Mouse (Mus musculus): ENCODE measurements around the gene Tjp2. TPM values are rescaled to one million over a fixed set of nuclear protein-coding genes. Genes with fewer than 3 reads are reported as not detected.
"Not testable (repeated sequence)": the region's sequence is repeated elsewhere in the genome, so short reads cannot be mapped to it uniquely, and the experiment has no call there.

The Tjp2 gene
- polyA plus RNA-seq, 1 experiment from 2014 or later, result 18.1 TPM

DNA sequence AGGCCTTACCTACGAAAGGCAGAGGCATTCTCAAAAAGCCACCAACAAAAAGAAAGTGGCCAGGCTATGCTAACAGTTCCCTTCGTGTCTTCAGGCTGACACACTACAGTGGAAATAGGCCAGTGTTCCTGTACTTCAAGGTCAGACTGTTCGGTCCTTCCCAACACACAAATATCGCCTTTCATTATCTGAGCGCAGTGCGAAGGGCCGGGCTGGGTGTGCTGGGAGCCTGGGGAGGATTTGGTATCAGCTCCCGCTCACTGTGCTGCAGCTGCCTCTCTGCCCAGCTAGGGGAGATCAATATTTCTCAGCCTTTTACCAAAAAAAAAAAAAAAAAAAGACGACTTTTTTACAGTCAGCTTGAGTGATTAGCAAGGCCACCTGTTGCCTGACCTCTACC lies 106.1 kb downstream of the Tjp2 start:
- H3K9ac ChIP-seq (ENCODE audit: low read depth, low read length), result no peak overlapping the region
- H3K27me3 ChIP-seq (ENCODE audit: control insufficient read depth, insufficient read depth, low read length), result no peaks in the 10 kb centered on the region
- DNase-seq (ENCODE audit: low spot score) (no peak), ATAC-seq (ENCODE audit: low FRiP score) (no peak)
- WGBS, result 76% methylated on average over 9 of the region's 9 CpGs
- H3K4me1 ChIP-seq (replicated peaks; ENCODE audit: control insufficient read depth, insufficient read depth, low read length), result no peaks in the 10 kb centered on the region
- no peak overlapping the region for H3K4me3 ChIP-seq (ENCODE audit: low read depth, low read length)
- no peaks in the 10 kb centered on the region for H3K9me3 ChIP-seq (ENCODE audit: control insufficient read depth, low read length)
- no peak overlapping the region for H3K27ac ChIP-seq (ENCODE audit: low read depth, low read length)
- H3K36me3 ChIP-seq (ENCODE audit: control insufficient read depth, insufficient read depth, low read length), result 0 out of 2 replicates have a peak, but pooled peaks cover 2% of the 10 kb centered on the region
- H3K4me2 ChIP-seq (replicated peaks; ENCODE audit: low read depth, low read length), result no peak overlapping the region

DNA sequence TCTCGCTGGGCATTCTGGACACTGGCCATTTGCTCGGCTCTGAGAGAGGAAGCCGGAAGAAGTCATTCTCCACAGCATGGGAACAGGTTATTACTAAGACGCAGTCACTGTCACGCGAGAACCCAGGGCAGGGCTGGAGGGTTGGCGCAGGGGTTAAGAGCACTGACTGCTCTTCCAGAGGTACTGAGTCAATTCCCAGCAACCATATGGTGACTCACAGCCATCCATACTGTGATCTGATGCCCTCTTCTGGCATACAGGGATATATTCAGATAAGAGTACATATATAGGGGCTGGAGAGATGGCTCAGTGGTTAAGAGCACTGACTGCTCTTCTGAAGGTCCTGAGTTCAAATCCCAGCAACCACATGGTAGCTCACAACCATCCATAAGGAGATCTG lies 113.2 kb downstream of the Tjp2 start:
- H3K27me3 ChIP-seq (ENCODE audit: control insufficient read depth, insufficient read depth, low read length), result no peaks in the 10 kb centered on the region
- no peaks in the 10 kb centered on the region for H3K4me1 ChIP-seq (replicated peaks; ENCODE audit: control insufficient read depth, insufficient read depth, low read length)
- no peak overlapping the region for H3K27ac ChIP-seq (ENCODE audit: low read depth, low read length)
- peaks cover 4% of the 10 kb centered on the region; the same call in 1 of the 2 replicates for H3K36me3 ChIP-seq (ENCODE audit: control insufficient read depth, insufficient read depth, low read length)
- no peak for DNase-seq (ENCODE audit: low spot score)
- no peak overlapping the region for H3K4me2 ChIP-seq (replicated peaks; ENCODE audit: low read depth, low read length)
- H3K4me3 ChIP-seq (ENCODE audit: low read depth, low read length), result no peak overlapping the region
- WGBS, result 97% methylated on average over 7 of the region's 7 CpGs
- no peaks in the 10 kb centered on the region for H3K9me3 ChIP-seq (ENCODE audit: control insufficient read depth, low read length)
- ATAC-seq (ENCODE audit: low FRiP score), result no peak
- no peak overlapping the region for H3K9ac ChIP-seq (ENCODE audit: low read depth, low read length)

DNA sequence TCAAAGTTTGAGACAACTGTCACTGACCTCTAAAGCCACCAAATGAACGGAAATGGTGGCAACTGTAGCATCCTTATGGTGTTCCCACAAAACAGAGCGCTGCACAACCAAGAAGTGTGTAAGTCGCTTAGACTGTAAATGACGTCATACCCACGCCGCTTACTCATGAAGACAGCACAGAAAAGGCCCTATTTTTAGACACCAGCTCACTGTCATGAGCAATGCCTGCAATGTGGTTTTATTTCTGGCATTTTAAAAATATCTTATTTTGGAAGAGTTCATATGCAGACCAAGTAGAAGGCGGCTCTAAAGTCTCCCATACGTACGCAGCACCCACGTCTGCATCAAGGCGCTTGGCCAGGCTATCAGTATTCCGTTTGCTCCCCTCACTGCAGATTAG lies 117.1 kb downstream of the Tjp2 start:
- Histone ChIP-seq H3K27me3 (ENCODE audit: control insufficient read depth, insufficient read depth, low read length) (no peaks in the 10 kb centered on the region), H3K4me2 (replicated peaks; ENCODE audit: low read depth, low read length) (no peak overlapping the region), H3K27ac (ENCODE audit: low read depth, low read length) (no peak overlapping the region), H3K9me3 (ENCODE audit: control insufficient read depth, low read length) (no peaks in the 10 kb centered on the region), H3K36me3 (ENCODE audit: control insufficient read depth, insufficient read depth, low read length) (peaks cover 2% of the 10 kb centered on the region; the same call in 1 of the 2 replicates), H3K9ac (ENCODE audit: low read depth, low read length) (no peak overlapping the region), H3K4me1 (replicated peaks; ENCODE audit: control insufficient read depth, insufficient read depth, low read length) (no peaks in the 10 kb centered on the region), H3K4me3 (ENCODE audit: low read depth, low read length) (no peak overlapping the region)
- DNase-seq (ENCODE audit: low spot score), result no peak
- 96% methylated on average over 12 of the region's 12 CpGs for WGBS
- no peak for ATAC-seq (ENCODE audit: low FRiP score)

DNA sequence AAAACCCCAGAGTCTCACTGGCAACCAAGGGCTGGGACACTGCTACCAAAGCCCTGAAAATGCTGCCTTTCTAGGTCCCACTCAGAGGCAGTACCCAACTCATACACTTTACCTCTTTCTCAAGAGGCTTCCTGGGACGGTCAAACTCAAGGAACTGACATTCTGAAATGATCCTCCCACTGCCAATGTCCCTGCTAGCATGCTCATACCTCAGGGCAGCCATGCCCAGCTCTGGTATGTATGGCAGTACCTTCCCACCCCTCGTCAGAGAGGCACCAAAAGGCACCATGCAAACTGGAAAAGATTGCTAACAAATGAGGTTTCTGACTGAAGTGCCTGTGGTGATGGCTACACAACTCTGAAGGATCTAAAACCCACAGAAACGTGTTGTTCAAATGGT lies 121.0 kb downstream of the Tjp2 start:
- no peak overlapping the region for H3K4me3 ChIP-seq (ENCODE audit: low read depth, low read length)
- H3K27me3 ChIP-seq (ENCODE audit: control insufficient read depth, insufficient read depth, low read length), result no peaks in the 10 kb centered on the region
- 87% methylated on average over 3 of the region's 3 CpGs for WGBS
- no peak overlapping the region for H3K27ac ChIP-seq (ENCODE audit: low read depth, low read length)
- no peak overlapping the region for H3K9ac ChIP-seq (ENCODE audit: low read depth, low read length)
- H3K4me1 ChIP-seq (replicated peaks; ENCODE audit: control insufficient read depth, insufficient read depth, low read length), result no peaks in the 10 kb centered on the region
- DNase-seq (ENCODE audit: low spot score) (no peak), ATAC-seq (ENCODE audit: low FRiP score) (no peak)
- H3K4me2 ChIP-seq (replicated peaks; ENCODE audit: low read depth, low read length), result no peak overlapping the region
- peaks cover 3% of the 10 kb centered on the region; the same call in 1 of the 2 replicates for H3K36me3 ChIP-seq (ENCODE audit: control insufficient read depth, insufficient read depth, low read length)
- no peaks in the 10 kb centered on the region for H3K9me3 ChIP-seq (ENCODE audit: control insufficient read depth, low read length)

DNA sequence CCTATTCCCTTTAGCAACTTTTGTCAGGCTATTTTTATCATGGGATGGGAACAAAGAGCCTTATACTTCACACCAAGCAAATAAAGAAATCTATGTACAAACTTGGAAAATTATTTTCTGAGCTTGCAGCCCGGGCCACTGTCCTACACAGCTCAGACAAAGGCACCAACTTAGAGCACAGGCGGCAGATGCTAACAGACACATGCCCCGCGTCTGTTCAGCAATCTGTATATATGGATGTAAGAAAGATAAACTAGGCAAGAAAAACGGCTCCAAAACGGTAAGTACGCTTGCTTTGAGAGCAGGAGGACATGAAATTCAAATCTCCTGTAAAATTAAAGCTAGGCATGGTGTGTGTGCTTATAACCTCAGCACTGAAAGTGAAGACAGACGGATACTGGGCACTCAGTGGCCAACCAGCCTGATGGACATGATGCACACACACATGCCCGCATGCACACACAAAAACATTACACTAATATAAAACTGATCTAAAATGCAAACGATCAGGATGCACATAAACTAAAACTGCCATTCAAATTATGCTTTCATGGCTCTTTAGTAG lies 122.2 kb downstream of the Tjp2 start:
- ATAC-seq (ENCODE audit: low FRiP score) (no peak), DNase-seq (ENCODE audit: low spot score) (no peak)
- no peak overlapping the region for H3K4me3 ChIP-seq (ENCODE audit: low read depth, low read length)
- no peak overlapping the region for H3K27ac ChIP-seq (ENCODE audit: low read depth, low read length)
- no peak overlapping the region for H3K4me2 ChIP-seq (replicated peaks; ENCODE audit: low read depth, low read length)
- H3K4me1 ChIP-seq (replicated peaks; ENCODE audit: control insufficient read depth, insufficient read depth, low read length), result no peaks in the 10 kb centered on the region
- no peaks in the 10 kb centered on the region for H3K27me3 ChIP-seq (ENCODE audit: control insufficient read depth, insufficient read depth, low read length)
- no peaks in the 10 kb centered on the region for H3K9me3 ChIP-seq (ENCODE audit: control insufficient read depth, low read length)
- H3K36me3 ChIP-seq (ENCODE audit: control insufficient read depth, insufficient read depth, low read length), result peaks cover 3% of the 10 kb centered on the region; the same call in 1 of the 2 replicates
- WGBS, result 92% methylated on average over 10 of the region's 10 CpGs
- H3K9ac ChIP-seq (ENCODE audit: low read depth, low read length), result no peak overlapping the region

DNA sequence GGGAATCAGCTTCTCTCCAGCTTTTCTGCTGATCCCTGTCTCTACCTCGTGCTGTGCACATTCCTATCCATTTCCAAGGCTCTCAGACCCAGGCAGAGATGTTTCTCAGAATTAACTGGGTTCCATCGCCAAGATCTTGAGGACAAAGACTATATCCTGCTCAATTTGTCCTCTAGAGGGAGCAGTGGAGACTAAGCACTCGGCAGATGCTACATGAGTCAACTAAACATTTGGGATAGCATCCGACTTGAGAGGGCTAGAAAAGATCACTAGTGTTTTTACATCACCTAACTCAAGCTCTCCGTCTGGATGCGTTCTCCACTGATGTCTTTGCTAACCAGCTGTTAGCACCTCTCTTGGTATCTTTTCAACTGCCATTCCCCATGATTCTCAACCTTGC lies 123.6 kb downstream of the Tjp2 start:
- no peaks in the 10 kb centered on the region for H3K9me3 ChIP-seq (ENCODE audit: control insufficient read depth, low read length)
- no peaks in the 10 kb centered on the region for H3K27me3 ChIP-seq (ENCODE audit: control insufficient read depth, insufficient read depth, low read length)
- ATAC-seq (ENCODE audit: low FRiP score) (no peak), DNase-seq (ENCODE audit: low spot score) (peak; percentile 33)
- WGBS, result 75% methylated on average over 6 of the region's 6 CpGs
- H3K4me3 ChIP-seq (ENCODE audit: low read depth, low read length), result no peak overlapping the region
- H3K27ac ChIP-seq (ENCODE audit: low read depth, low read length), result no peak overlapping the region
- H3K4me1 ChIP-seq (replicated peaks; ENCODE audit: control insufficient read depth, insufficient read depth, low read length), result no peaks in the 10 kb centered on the region
- peaks cover 7% of the 10 kb centered on the region; the same call in 1 of the 2 replicates for H3K36me3 ChIP-seq (ENCODE audit: control insufficient read depth, insufficient read depth, low read length)
- no peak overlapping the region for H3K9ac ChIP-seq (ENCODE audit: low read depth, low read length)
- no peak overlapping the region for H3K4me2 ChIP-seq (replicated peaks; ENCODE audit: low read depth, low read length)

DNA sequence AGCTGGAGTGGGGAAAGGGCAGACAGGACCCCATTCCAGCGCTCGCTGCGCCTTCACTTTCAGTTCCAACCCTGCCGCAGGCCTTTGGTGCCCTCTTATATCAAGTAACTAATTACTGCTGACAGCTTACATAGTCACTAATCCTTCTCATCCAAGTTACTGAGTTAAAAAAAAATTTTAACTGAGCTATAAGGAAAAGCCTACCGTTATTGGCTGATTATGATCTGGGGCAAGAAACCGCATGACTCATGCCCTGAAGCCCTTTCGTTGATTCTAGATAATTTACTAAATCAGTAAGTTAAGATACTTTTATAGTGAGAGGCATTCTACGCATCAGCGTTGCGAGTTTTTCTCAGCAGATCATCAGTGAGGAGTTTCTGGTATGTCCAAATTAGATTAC lies 126.1 kb downstream of the Tjp2 start:
- peaks cover 7% of the 10 kb centered on the region; the same call in 1 of the 2 replicates for H3K36me3 ChIP-seq (ENCODE audit: control insufficient read depth, insufficient read depth, low read length)
- no peak overlapping the region for H3K9ac ChIP-seq (ENCODE audit: low read depth, low read length)
- 89% methylated on average over 10 of the region's 10 CpGs for WGBS
- H3K4me1 ChIP-seq (replicated peaks; ENCODE audit: control insufficient read depth, insufficient read depth, low read length), result no peaks in the 10 kb centered on the region
- H3K27me3 ChIP-seq (ENCODE audit: control insufficient read depth, insufficient read depth, low read length), result no peaks in the 10 kb centered on the region
- DNase-seq (ENCODE audit: low spot score), result no peak
- no peak overlapping the region for H3K27ac ChIP-seq (ENCODE audit: low read depth, low read length)
- H3K9me3 ChIP-seq (ENCODE audit: control insufficient read depth, low read length), result no peaks in the 10 kb centered on the region
- H3K4me3 ChIP-seq (ENCODE audit: low read depth, low read length), result no peak overlapping the region
- no peak overlapping the region for H3K4me2 ChIP-seq (replicated peaks; ENCODE audit: low read depth, low read length)
- ATAC-seq (ENCODE audit: low FRiP score), result no peak

DNA sequence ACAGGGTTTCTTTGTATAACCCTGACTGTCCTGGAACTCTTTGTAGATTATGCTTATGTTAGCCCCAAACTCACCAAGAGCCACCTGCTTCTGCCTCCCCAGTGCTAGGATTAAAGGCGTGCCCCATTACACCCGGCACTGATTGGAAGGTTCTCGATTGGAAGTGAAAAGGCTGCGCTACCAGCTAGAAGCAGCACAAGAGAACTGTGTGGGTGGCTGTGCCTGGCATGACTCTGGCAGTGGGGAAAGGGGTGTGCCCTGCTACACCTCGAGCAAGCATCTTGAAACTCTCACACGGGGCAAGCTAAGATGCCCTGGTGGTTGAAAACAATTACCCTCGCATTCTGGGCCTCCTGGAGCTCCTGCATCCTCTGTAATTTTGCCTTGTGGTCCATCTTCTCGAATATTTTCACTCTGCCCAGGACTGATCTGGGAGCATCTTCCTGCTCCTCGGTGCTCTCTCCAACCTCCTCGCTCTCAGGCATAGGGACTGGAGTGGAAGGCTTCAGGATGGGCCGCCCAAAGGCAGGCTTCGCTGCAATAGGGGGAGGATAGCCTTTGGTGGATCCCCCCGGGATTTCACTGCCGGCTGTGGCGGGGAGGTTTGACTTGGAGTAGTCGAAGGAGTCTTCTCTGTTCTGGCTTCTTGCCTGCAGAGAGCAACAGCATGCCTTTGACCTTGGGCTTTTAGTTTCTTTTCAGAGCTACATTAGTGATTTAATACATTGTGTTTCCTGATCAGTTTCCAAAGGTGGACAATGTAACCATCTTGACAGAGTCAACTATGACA lies 127.0 kb downstream of the Tjp2 start:
- no peak overlapping the region for H3K27ac ChIP-seq (ENCODE audit: low read depth, low read length)
- peaks cover 7% of the 10 kb centered on the region; the same call in 1 of the 2 replicates for H3K36me3 ChIP-seq (ENCODE audit: control insufficient read depth, insufficient read depth, low read length)
- 86% methylated on average over 16 of the region's 16 CpGs for WGBS
- H3K9ac ChIP-seq (ENCODE audit: low read depth, low read length), result no peak overlapping the region
- no peaks in the 10 kb centered on the region for H3K27me3 ChIP-seq (ENCODE audit: control insufficient read depth, insufficient read depth, low read length)
- ATAC-seq (ENCODE audit: low FRiP score) (no peak), DNase-seq (ENCODE audit: low spot score) (no peak)
- no peak overlapping the region for H3K4me2 ChIP-seq (replicated peaks; ENCODE audit: low read depth, low read length)
- H3K4me1 ChIP-seq (replicated peaks; ENCODE audit: control insufficient read depth, insufficient read depth, low read length), result no peaks in the 10 kb centered on the region
- H3K4me3 ChIP-seq (ENCODE audit: low read depth, low read length), result no peak overlapping the region
- no peaks in the 10 kb centered on the region for H3K9me3 ChIP-seq (ENCODE audit: control insufficient read depth, low read length)

DNA sequence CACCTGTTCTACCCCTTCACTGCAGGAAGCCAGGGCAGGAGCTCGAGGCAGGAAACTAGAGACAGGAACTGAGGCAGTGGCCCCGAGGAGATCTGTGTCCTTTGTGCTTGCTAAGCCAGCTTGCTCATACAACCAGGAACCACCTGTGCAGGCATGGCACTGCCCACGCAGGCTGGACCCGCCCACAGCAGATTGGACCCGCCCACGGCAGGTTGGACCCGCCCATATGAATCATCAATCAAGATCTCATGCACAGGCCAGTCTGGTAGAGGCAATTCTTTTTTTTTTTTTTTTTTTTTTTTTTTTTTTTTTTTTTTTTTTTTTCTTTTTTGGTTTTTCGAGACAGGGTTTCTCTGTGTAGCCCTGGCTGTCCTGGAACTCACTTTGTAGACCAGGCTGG lies 132.8 kb downstream of the Tjp2 start:
- not testable (repeated sequence) for ATAC-seq (ENCODE audit: low FRiP score); H3K9me3 ChIP-seq (ENCODE audit: control insufficient read depth, low read length); H3K27ac ChIP-seq (ENCODE audit: low read depth, low read length); DNase-seq (ENCODE audit: low spot score); H3K9ac ChIP-seq (ENCODE audit: low read depth, low read length); H3K4me2 ChIP-seq (replicated peaks; ENCODE audit: low read depth, low read length); H3K4me3 ChIP-seq (ENCODE audit: low read depth, low read length); H3K36me3 ChIP-seq (ENCODE audit: control insufficient read depth, insufficient read depth, low read length); H3K4me1 ChIP-seq (replicated peaks; ENCODE audit: control insufficient read depth, insufficient read depth, low read length); H3K27me3 ChIP-seq (ENCODE audit: control insufficient read depth, insufficient read depth, low read length)
- whole genome bisulfite sequencing, result 67% methylated on average over 8 of the region's 8 CpGs
